Mouse (Mus musculus) hindbrain, embryonic 16.5 days (tissue): ENCODE data around the gene Adh7. TPM values are rescaled to one million over a fixed set of nuclear protein-coding genes. Genes with fewer than 3 reads are reported as not detected.

Experiments used
- ATAC-seq: fragments of 200-750 bp; cut with Nextera tagmentation; 2 replicates; pipeline ENCODE4 v1.8.0; 2017; ENCODE audit warnings: moderate TSS enrichment, moderate library complexity
- H3K27ac ChIP-seq: fragments of 300-500 bp; sonication (generic); 2 replicates; pipeline ENCODE4 v1.5.1; 2014; ENCODE audit warnings: low read depth, mild to moderate bottlenecking, control low read depth, low read length, moderate library complexity
- H3K27me3 ChIP-seq: fragments of 300-500 bp; sonication (generic); replicated peaks from 2 replicates; pipeline ENCODE4 v1.6.1; 2014; ENCODE audit warnings: low read length; ENCODE audit not compliant: control insufficient read depth, insufficient read depth
- H3K36me3 ChIP-seq: fragments of 300-500 bp; sonication (generic); 2 replicates; pipeline ENCODE4 v1.6.1; 2014; ENCODE audit warnings: mild to moderate bottlenecking, low read length, moderate library complexity, mixed read lengths; ENCODE audit not compliant: control insufficient read depth, insufficient read depth
- H3K4me1 ChIP-seq: fragments of 300-500 bp; sonication (generic); 2 replicates; pipeline ENCODE4 v1.6.1; 2014; ENCODE audit warnings: low read depth, low read length; ENCODE audit not compliant: control insufficient read depth, insufficient read depth
- H3K4me2 ChIP-seq: fragments of 300-500 bp; sonication (generic); 2 replicates; pipeline ENCODE4 v1.6.1; 2014; ENCODE audit warnings: mild to moderate bottlenecking, low read length, control low read depth, moderate library complexity
- H3K4me3 ChIP-seq: fragments of 300-500 bp; sonication (generic); 2 replicates; pipeline ENCODE4 v1.5.1; 2014; ENCODE audit warnings: mild to moderate bottlenecking, low read length, control low read depth, moderate library complexity
- H3K9ac ChIP-seq: fragments of 300-500 bp; sonication (generic); 2 replicates; pipeline ENCODE4 v1.6.1; 2014; ENCODE audit warnings: low read depth, mild to moderate bottlenecking, control low read depth, low read length, moderate library complexity
- H3K9me3 ChIP-seq: fragments of 300-500 bp; sonication (generic); 2 replicates; pipeline ENCODE4 v1.6.1; 2014; ENCODE audit warnings: mild to moderate bottlenecking, low read length, moderate library complexity; ENCODE audit not compliant: control insufficient read depth
- WGBS: fragments of 180-500 bp; shearing (Covaris S2); extraction: QIAGEN DNeasy Blood & Tissue Kit; methylation state at CpG from one replicate; pipeline ENCODE4 v1.1.7; 2014; 5-methylcytosine and 5-hydroxymethylcytosine counted together
- polyA plus RNA-seq: library from polyadenylated mRNA; unstranded; fragments of >200 nt; fragmentation: Nextera tagmentation; extraction: Ambion mirVana; gene quantifications from 2 replicates; pipeline ENCODE4 v1.2.1, GENCODE M21; 2015

Gene Adh7
- polyA plus RNA-seq, 1 experiment from 2014 or later: 0.96 TPM

DNA sequence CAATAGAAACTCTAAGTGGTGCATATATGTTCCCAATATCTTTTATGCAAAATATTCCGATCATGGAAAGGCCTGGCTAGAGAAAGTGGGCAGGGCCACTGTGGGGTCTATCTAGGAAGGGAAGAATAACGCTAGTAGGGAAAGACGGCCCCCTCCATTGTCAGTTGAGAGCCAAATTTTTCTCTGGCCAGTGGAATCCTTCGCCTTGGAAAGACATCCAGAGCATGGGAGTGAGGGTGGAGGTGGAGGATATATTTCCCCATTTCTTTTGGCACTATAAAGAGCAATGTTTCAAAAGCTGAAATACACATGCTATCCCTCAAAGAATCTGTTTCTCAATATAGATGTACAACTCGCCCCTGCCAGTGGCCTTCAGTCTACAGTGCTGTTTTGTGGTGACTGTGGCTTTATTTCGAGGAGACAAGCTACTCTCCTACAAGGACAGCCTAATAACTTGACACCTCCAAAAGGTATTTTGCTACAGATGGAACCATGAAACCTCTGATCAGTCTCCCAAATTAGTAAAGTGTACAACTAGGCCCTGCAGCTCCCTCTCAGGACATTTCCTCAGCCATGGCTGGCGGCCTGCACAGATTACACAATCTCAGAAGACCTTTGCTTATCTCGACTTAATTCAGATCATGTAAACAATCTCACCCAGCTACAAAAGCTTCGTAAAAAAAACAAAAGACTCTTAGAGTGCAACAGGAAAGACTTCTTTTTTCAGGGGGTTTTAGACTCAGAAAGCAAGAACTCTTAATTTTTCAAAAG is 38.4 kb downstream of the Adh7 start:
- Histone ChIP-seq H3K4me2 (no peak overlapping the region), H3K27ac (no peak overlapping the region), H3K4me1 (no peaks in the 10 kb centered on the region), H3K9me3 (no peaks in the 10 kb centered on the region), H3K9ac (no peak overlapping the region), H3K36me3 (no peaks in the 10 kb centered on the region), H3K27me3 (no peaks in the 10 kb centered on the region), H3K4me3 (no peak overlapping the region)
- WGBS: 88% methylated on average over 9 of the region's 9 CpGs
- ATAC-seq: no peak

DNA sequence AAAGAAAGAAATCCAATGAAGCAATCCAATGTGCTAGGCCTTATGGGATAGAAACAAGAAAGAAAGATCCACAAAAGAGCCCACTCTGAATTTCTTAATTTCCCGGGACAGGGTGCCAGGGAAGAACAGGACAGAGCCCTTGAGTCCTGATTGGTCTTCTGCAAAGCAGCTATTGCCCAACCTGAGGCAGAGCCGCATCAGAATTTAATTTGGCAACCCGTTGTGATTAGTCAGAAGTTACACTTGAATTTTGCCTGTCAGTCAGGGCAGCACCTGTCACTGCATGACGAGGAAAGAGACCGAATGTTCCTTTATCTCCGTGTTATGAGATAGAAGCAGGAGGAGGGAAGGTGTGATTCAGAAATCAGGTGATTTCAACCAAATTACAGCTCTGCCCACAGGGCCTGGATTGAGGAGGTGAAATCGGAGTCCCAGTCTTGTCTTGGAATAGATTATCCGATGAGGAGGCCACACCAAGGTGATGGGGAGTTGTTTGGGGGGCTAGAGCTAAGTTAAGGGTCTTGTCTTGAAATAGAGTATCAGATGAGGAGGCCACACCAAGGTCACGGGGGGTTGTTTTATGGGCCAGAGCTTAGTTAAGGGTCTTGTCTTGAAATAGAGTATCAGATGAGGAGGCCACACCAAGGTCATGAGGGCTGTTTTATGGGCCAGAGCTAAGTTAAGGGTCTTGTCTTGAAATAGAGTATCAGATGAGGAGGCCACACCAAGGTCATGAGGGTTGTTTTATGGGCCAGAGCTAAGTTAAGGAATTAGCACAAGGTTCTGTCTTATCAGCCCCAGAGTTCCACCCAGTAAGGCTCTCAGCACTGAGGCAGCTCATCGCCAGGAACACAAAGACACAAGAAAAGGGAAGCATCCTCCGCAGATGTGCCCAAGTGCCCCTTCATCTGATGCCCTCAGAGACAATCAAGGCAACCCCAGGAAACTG is 43.4 kb downstream of the Adh7 start, which contains the start of gene Adh1:
TSS of gene Adh1 (plus strand) at position 271 of the 949 bp plus-strand sequence.
- H3K4me1 ChIP-seq: no peaks in the 10 kb centered on the region
- WGBS: 91% methylated on average over 11 of the region's 11 CpGs
- ATAC-seq: no peak
- H3K9me3 ChIP-seq: no peaks in the 10 kb centered on the region
- no peak within 1 kb of the TSS for H3K4me2 ChIP-seq
- H3K9ac ChIP-seq: no peak within 1 kb of the TSS
- no peak within 1 kb of the TSS for H3K27ac ChIP-seq
- H3K36me3 ChIP-seq: no peaks in the 10 kb centered on the region
- no peak within 1 kb of the TSS for H3K4me3 ChIP-seq
- no peaks in the 10 kb centered on the region for H3K27me3 ChIP-seq

- Histone ChIP-seq H3K27ac (no peak overlapping the region), H3K4me2 (no peak overlapping the region), H3K9ac (no peak overlapping the region), H3K36me3 (no peaks in the 10 kb centered on the region), H3K4me3 (no peak overlapping the region), H3K9me3 (no peaks in the 10 kb centered on the region), H3K27me3 (no peaks in the 10 kb centered on the region), H3K4me1 (no peaks in the 10 kb centered on the region)
- 85% methylated on average over 4 of the region's 4 CpGs for WGBS
- ATAC-seq: no peak
Observed at GRCm38 (mm10) chr3:138262568-138262967, 45.0 kb downstream of the Adh7 start.

- WGBS: 89% methylated on average over 5 of the region's 5 CpGs
Observed at GRCm38 (mm10) chr3:138263154-138263930, 45.8 kb downstream of the Adh7 start.

GRCm38 (mm10) chr3:138264648-138265047 is 47.1 kb downstream of the Adh7 start:
- Histone ChIP-seq H3K27me3 (no peaks in the 10 kb centered on the region), H3K9me3 (no peaks in the 10 kb centered on the region), H3K4me1 (no peaks in the 10 kb centered on the region), H3K4me2 (no peak overlapping the region), H3K27ac (no peak overlapping the region), H3K4me3 (no peak overlapping the region), H3K36me3 (no peaks in the 10 kb centered on the region), H3K9ac (no peak overlapping the region)
- 64% methylated on average over 3 of the region's 3 CpGs for WGBS
- ATAC-seq: no peak

More at GRCm38 (mm10) chr3:138263154-138263930, 45.8 kb downstream of the Adh7 start:
- no peak overlapping the region for H3K4me3 ChIP-seq
- no peaks in the 10 kb centered on the region for H3K27me3 ChIP-seq
- no peak for ATAC-seq
- no peak overlapping the region for H3K9ac ChIP-seq
- H3K9me3 ChIP-seq: no peaks in the 10 kb centered on the region
- H3K4me2 ChIP-seq: no peak overlapping the region
- no peaks in the 10 kb centered on the region for H3K4me1 ChIP-seq
- no peak overlapping the region for H3K27ac ChIP-seq
- no peaks in the 10 kb centered on the region for H3K36me3 ChIP-seq

DNA sequence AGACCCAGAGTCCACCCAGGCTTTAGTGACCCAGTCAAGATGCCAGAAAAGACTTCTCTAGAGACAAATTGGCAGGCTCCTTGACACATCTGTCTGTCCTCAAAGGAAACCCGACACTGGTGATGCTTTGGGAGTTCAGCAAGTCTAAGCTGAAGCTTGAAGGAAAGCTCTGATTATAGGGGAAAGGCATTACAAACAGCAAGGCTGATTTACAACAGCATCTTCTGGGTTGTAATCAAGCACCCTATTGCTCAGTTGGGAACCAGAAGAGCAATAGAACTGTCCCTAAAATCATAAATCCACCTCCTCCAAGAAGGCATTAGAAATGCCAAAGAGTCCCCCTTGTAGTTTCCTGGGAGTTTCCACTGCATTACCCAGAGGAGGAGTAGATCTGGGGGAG is 52.9 kb downstream of the Adh7 start:
- H3K27ac ChIP-seq: no peak overlapping the region
- no peaks in the 10 kb centered on the region for H3K27me3 ChIP-seq
- H3K4me1 ChIP-seq: no peaks in the 10 kb centered on the region
- 35% methylated on average over 1 of the region's 1 CpGs for WGBS
- no peaks in the 10 kb centered on the region for H3K9me3 ChIP-seq
- ATAC-seq: no peak
- no peak overlapping the region for H3K9ac ChIP-seq
- H3K4me2 ChIP-seq: no peak overlapping the region
- H3K4me3 ChIP-seq: no peak overlapping the region
- H3K36me3 ChIP-seq: no peaks in the 10 kb centered on the region

GRCm38 (mm10) chr3:138271297-138271696 is 53.7 kb downstream of the Adh7 start:
- Histone ChIP-seq H3K27me3 (no peaks in the 10 kb centered on the region), H3K9me3 (no peaks in the 10 kb centered on the region), H3K9ac (no peak overlapping the region), H3K27ac (no peak overlapping the region), H3K4me2 (no peak overlapping the region), H3K4me1 (no peaks in the 10 kb centered on the region), H3K36me3 (no peaks in the 10 kb centered on the region), H3K4me3 (no peak overlapping the region)
- 93% methylated on average over 2 of the region's 2 CpGs for WGBS
- no peak for ATAC-seq

DNA sequence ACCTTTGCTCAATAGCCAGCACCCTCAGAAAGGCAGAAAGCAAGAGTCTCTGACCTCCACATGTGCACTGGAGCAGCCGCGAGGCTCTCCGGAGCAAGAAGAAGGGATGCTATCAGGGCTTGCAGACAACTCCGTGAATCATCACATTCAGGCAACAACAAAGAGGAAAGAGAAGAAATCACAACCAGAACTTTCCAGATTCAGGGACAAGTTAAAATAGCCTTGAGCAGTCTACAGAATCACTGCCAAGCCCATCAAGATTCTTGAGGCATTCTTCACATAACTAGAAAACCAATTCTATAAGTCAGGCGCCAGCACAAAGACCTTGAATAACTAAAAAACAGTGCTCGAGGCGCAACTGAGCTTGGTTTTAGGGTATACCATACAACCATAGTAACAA is 55.5 kb downstream of the Adh7 start:
- Histone ChIP-seq H3K4me1 (no peaks in the 10 kb centered on the region), H3K27me3 (no peaks in the 10 kb centered on the region), H3K4me3 (no peak overlapping the region), H3K9me3 (no peaks in the 10 kb centered on the region), H3K36me3 (no peaks in the 10 kb centered on the region), H3K4me2 (no peak overlapping the region), H3K9ac (no peak overlapping the region), H3K27ac (no peak overlapping the region)
- no peak for ATAC-seq
- WGBS: 87% methylated on average over 7 of the region's 7 CpGs
